Comparison of ENCODE assay signal across 28 mouse cellular contexts in the genomic region with DNA sequence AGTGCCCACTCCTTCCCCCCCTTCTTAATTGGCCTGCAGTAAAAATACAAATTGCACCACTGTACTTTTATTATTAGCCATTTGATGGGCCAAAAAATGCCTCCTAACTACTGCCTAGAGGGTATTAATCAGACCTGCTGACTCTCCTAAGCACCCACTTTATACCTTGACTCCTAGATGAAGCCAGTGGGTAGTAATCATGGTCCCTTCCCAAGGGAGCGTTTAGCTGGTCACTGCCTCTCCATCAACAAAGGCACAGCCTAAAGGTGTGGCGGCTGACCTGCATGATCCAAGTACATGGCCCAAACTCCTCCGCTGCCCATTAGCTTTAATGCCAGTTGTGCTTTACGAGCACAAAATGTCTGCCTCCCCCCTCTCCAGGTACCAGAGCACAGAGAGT.
DNase-seq lines count a peak whose midpoint lies in the region; ATAC-seq and TF ChIP-seq lines count a peak whose summit lies in the region.
"Had no signal": no experiment of that assay in that cellular context is flagged by ENCODE, and none has a peak within 500 bp of the region (broad histone marks: within the 10 kb centered on the region; RNA-seq: fewer than 3 reads in every experiment).

No protein-coding gene starts in this region.

- TF ChIP-seq CTCF in hindbrain, postnatal 0 days (IDR thresholded peaks at IDR 0.05; ENCODE audit: low read depth) = no peak

- H3K9ac ChIP-seq in hindbrain, postnatal 0 days (replicated peaks; ENCODE audit: low read length) = no peak overlapping the region
- no peak overlapping the region for H3K9ac ChIP-seq in hindbrain, embryonic 11.5 days (ENCODE audit: low read depth, low read length)
- H3K9ac ChIP-seq in limb, embryonic 13.5 days = no peak overlapping the region
- H3K9ac ChIP-seq: embryonic facial prominence, embryonic 13.5 days; forebrain, embryonic 15.5 days; heart, embryonic 13.5 days; liver, embryonic 12.5 days; liver, postnatal 0 days; midbrain, embryonic 15.5 days had no signal

- no peak for DNase-seq in hindbrain, postnatal 0 days (ENCODE audit: low spot score)
- no peak for DNase-seq in hindbrain, embryonic 11.5 days (ENCODE audit: low spot score)
- DNase-seq in limb, embryonic 10.5 days (ENCODE audit: low spot score) = no peak
- no peak for DNase-seq in urinary bladder, postnatal 36 days (ENCODE audit: low spot score in 2 of 2)
- no peak for DNase-seq in natural killer cell, adult 2 months (ENCODE audit: low spot score in 2 of 2)
- DNase-seq: adrenal gland, postnatal 14 days; cerebellum, adult 11 months; cerebellum, adult 9-10 months; cerebellum, postnatal 36 days; heart, postnatal 14 days; layer of hippocampus, postnatal 36 days; liver, postnatal 0 days; lung, postnatal 36 days; right cerebral cortex, postnatal 4 days; thymus, adult 2 months; thymus, postnatal 36 days had no signal

- H3K4me1 ChIP-seq in hindbrain, postnatal 0 days (ENCODE audit: insufficient read depth, low read length) = no peaks in the 10 kb centered on the region
- 0 out of 2 replicates have a peak, but pooled peaks cover 2% of the 10 kb centered on the region for H3K4me1 ChIP-seq in hindbrain, embryonic 11.5 days (replicated peaks; ENCODE audit: control insufficient read depth, insufficient read depth, low read length)
- no peaks in the 10 kb centered on the region for H3K4me1 ChIP-seq in megakaryocyte, embryonic 14.5 days
- peaks cover 16% of the 10 kb centered on the region for H3K4me1 ChIP-seq in limb, embryonic 10.5 days
- peaks cover 21% of the 10 kb centered on the region for H3K4me1 ChIP-seq in limb, embryonic 13.5 days
- H3K4me1 ChIP-seq: embryonic facial prominence, embryonic 13.5 days; heart, embryonic 13.5 days; liver, embryonic 12.5 days; midbrain, embryonic 15.5 days had no signal

- ATAC-seq in hindbrain, postnatal 0 days = peak; percentile 8; the same call in 1 of the 2 replicates
- ATAC-seq in hindbrain, embryonic 11.5 days (ENCODE audit: low FRiP score) = no peak
- no peak for ATAC-seq in megakaryocyte, adult 5-6 weeks (ENCODE audit: poor library complexity, severe bottlenecking)
- no peak for ATAC-seq in limb, embryonic 13.5 days (ENCODE audit: low FRiP score, low read depth)
- ATAC-seq: CD4-positive, CD25-positive, alpha-beta regulatory T cell, adult 4 months; forebrain, embryonic 15.5 days; liver, embryonic 12.5 days; liver, postnatal 0 days; midbrain, embryonic 15.5 days had no signal

- no peaks in the 10 kb centered on the region for H3K9me3 ChIP-seq in hindbrain, postnatal 0 days (ENCODE audit: low read length)
- no peaks in the 10 kb centered on the region for H3K9me3 ChIP-seq in hindbrain, embryonic 11.5 days (ENCODE audit: control insufficient read depth, low read length)
- H3K9me3 ChIP-seq in megakaryocyte, embryonic 14.5 days = peaks cover 9% of the 10 kb centered on the region; the same call in 1 of the 2 replicates
- H3K9me3 ChIP-seq in limb, embryonic 10.5 days (replicated peaks) = no peaks in the 10 kb centered on the region
- no peaks in the 10 kb centered on the region for H3K9me3 ChIP-seq in limb, embryonic 13.5 days
- H3K9me3 ChIP-seq: embryonic facial prominence, embryonic 13.5 days; forebrain, embryonic 10.5 days; forebrain, embryonic 15.5 days; heart, embryonic 13.5 days; hindbrain, embryonic 10.5 days; liver, embryonic 12.5 days; midbrain, embryonic 15.5 days had no signal

- H3K36me3 ChIP-seq in hindbrain, postnatal 0 days (ENCODE audit: insufficient read depth, low read length) = no peaks in the 10 kb centered on the region
- H3K36me3 ChIP-seq in hindbrain, embryonic 11.5 days (ENCODE audit: control insufficient read depth, insufficient read depth, low read length) = no peaks in the 10 kb centered on the region
- no peaks in the 10 kb centered on the region for H3K36me3 ChIP-seq in megakaryocyte, embryonic 14.5 days (replicated peaks; ENCODE audit: low read length)
- no peaks in the 10 kb centered on the region for H3K36me3 ChIP-seq in limb, embryonic 10.5 days
- H3K36me3 ChIP-seq in limb, embryonic 13.5 days = no peaks in the 10 kb centered on the region
- H3K36me3 ChIP-seq: embryonic facial prominence, embryonic 13.5 days; forebrain, embryonic 10.5 days; forebrain, embryonic 15.5 days; heart, embryonic 13.5 days; hindbrain, embryonic 10.5 days; liver, embryonic 12.5 days; midbrain, embryonic 15.5 days had no signal

- H3K27ac ChIP-seq in hindbrain, postnatal 0 days = no peak overlapping the region
- H3K27ac ChIP-seq in hindbrain, embryonic 11.5 days (ENCODE audit: low read depth, low read length) = no peak overlapping the region
- H3K27ac ChIP-seq in limb, embryonic 10.5 days = peak overlapping the region; percentile 26; the same call in 1 of the 2 replicates
- peak overlapping the region; percentile 39; the same call in 1 of the 2 replicates for H3K27ac ChIP-seq in limb, embryonic 13.5 days
- H3K27ac ChIP-seq: embryonic facial prominence, embryonic 13.5 days; forebrain, embryonic 10.5 days; forebrain, embryonic 15.5 days; heart, embryonic 13.5 days; hindbrain, embryonic 10.5 days; liver, embryonic 12.5 days; midbrain, embryonic 15.5 days had no signal

- H3K27me3 ChIP-seq in hindbrain, postnatal 0 days (ENCODE audit: insufficient read depth, low read length) = no peaks in the 10 kb centered on the region
- no peaks in the 10 kb centered on the region for H3K27me3 ChIP-seq in hindbrain, embryonic 11.5 days (ENCODE audit: control insufficient read depth, insufficient read depth, low read length)
- no peaks in the 10 kb centered on the region for H3K27me3 ChIP-seq in megakaryocyte, embryonic 14.5 days (replicated peaks)
- no peaks in the 10 kb centered on the region for H3K27me3 ChIP-seq in limb, embryonic 10.5 days (ENCODE audit: low read depth, poor library complexity, severe bottlenecking)
- H3K27me3 ChIP-seq in limb, embryonic 13.5 days = no peaks in the 10 kb centered on the region
- H3K27me3 ChIP-seq: embryonic facial prominence, embryonic 13.5 days; forebrain, embryonic 15.5 days; heart, embryonic 13.5 days; liver, embryonic 12.5 days; midbrain, embryonic 15.5 days had no signal

- H3K4me2 ChIP-seq in hindbrain, postnatal 0 days (ENCODE audit: low read depth, low read length) = no peak overlapping the region
- H3K4me2 ChIP-seq in hindbrain, embryonic 11.5 days (replicated peaks; ENCODE audit: low read depth, low read length) = no peak overlapping the region
- no peak overlapping the region for H3K4me2 ChIP-seq in limb, embryonic 13.5 days (replicated peaks)
- H3K4me2 ChIP-seq: embryonic facial prominence, embryonic 13.5 days; forebrain, embryonic 15.5 days; heart, embryonic 13.5 days; liver, embryonic 12.5 days; midbrain, embryonic 15.5 days had no signal

- WGBS in hindbrain, postnatal 0 days = 90% methylated on average over 4 of the region's 4 CpGs
- 83% methylated on average over 4 of the region's 4 CpGs for WGBS in hindbrain, embryonic 11.5 days
- 73% methylated on average over 4 of the region's 4 CpGs for WGBS in limb, embryonic 10.5 days
- WGBS in limb, embryonic 13.5 days = 44% methylated on average over 4 of the region's 4 CpGs

- no peak overlapping the region for H3K4me3 ChIP-seq in hindbrain, postnatal 0 days (ENCODE audit: low read length)
- H3K4me3 ChIP-seq in hindbrain, embryonic 11.5 days (ENCODE audit: low read depth, low read length) = no peak overlapping the region
- peak overlapping the region; percentile 20 for H3K4me3 ChIP-seq in megakaryocyte, embryonic 14.5 days (replicated peaks)
- H3K4me3 ChIP-seq in limb, embryonic 10.5 days = no peak overlapping the region
- H3K4me3 ChIP-seq in limb, embryonic 13.5 days = no peak overlapping the region
- H3K4me3 ChIP-seq: embryonic facial prominence, embryonic 13.5 days; forebrain, embryonic 10.5 days; forebrain, embryonic 15.5 days; heart, embryonic 13.5 days; hindbrain, embryonic 10.5 days; liver, embryonic 12.5 days; midbrain, embryonic 15.5 days; myocyte had no signal

Comparison
In these comparisons a context has a peak if more than half of its experiments do, and no peak if none do; other contexts are left out.
1. H3K27ac ChIP-seq: peak in limb, embryonic 10.5 days (single experiment) and limb, embryonic 13.5 days (single experiment); none in hindbrain, postnatal 0 days (single experiment) and hindbrain, embryonic 11.5 days (single experiment).